Mouse (Mus musculus): ENCODE data around the gene Esrp2.

Esrp2 gene

DNA sequence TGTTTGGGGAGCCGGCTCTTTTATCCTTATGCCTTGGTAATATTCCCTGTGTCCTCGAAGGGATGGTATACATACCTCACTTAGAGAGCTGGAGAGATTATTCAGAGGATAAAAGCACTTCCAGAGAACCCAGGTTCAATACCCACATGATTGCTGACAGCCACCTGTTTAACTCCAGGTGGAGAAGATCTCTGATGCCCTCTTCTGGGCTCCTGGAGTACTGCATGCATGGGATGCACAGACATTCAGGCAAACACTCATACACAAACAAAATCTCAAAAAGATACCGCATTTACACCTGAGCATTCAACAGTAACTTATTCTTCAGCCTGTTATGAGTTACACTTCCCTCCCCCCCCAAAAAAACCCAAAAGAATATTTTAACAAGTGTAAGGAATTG lies 20.9 kb downstream of the Esrp2 start:
- DNase-seq, result peak; percentile 91

DNA sequence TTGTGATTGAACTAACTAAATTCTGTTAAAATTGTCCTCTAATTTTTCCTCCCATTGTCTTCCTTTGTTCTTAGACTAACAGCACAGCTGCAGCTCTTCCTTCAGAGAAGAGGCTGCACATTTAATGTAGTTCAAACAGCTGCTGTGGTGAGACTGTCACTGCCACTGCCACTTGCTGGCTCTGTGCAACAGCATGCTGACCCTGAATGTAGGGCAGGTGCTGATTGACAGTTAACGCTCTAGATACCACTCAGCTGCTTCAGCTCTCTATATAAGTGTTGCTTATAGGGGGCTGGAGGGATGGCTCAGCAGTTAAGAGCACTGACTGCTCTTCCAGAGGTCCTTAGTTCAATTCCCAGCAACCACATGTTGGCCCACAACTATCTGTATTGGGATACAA lies 24.3 kb downstream of the Esrp2 start:
- peak; percentile 81 for DNase-seq

DNA sequence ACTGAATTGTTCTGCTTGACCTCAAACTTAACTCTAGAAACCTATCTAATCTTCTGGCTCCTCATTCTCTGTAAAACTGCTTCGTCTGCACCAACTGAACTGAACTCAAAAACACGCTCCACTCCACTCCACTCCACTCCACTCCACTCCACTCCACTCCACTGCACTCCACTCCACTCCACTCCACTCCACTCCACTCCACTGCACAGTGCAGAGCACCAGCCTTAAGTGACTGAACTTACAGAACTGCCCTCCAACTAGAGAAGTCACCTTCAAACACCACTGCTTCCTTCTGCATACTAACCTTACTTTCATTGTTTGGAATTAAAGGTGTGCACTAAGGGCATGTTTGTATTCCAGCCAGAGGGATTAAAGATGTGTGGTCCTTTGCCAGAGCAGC lies 24.7 kb downstream of the Esrp2 start:
- DNase-seq, result peak; percentile 55

DNA sequence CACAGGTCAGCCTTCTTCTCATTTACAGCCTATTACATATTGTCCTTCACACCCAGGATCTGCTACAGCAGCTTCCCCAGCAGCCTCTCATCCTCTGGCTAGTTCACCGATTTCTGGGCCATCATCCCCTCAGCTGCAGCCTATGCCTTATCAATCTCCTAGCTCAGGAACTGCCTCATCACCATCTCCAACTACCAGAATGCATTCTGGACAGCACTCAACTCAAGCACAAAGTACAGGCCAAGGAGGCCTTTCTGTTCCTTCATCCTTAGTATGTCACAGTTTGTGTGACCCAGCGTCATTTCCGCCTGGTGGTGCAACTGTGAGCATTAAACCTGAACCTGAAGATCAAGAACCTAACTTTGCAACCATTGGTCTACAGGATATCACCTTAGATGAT lies 28.0 kb downstream of the Esrp2 start:
- DNase-seq, result peak; percentile 53

DNA sequence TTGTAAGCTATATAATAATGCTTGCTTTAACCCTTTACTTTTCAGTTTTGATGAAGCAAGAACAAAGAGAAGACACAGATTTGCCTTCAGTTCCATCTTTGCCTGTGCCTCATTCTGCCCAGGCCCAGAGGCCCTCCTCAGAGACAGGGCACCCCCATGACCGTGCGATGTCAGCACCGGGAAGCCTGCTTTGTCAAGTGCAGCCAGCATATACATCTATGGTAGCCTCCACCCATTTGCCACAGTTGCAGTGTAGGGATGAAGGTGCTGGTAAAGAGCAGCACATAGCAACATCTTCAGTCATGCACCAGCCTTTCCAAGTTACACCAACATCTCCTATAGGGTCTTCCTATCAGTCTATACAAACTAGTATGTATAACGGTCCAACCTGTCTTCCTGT lies 28.7 kb downstream of the Esrp2 start:
- DNase-seq, result peak; percentile 58

DNA sequence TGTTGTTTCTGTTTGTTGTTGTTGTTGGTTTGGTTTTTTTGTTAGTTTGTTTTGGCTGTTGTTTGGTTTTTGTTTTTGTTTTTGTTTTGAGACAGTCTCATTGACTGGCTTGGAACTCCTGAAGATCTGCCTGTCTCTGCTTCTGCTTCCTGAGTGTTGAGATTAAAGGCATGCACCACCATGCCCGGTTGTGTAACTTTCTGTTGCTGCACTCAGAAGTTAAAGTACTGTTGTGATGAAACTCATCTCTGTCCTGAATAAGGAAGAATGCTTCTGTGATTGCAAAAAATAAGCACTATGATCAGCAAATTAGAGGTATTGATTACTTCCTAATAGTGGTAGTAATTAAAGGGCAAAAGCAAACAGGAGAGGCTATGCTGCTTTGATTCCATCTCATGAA lies 30.6 kb downstream of the Esrp2 start:
- no peak for DNase-seq

DNA sequence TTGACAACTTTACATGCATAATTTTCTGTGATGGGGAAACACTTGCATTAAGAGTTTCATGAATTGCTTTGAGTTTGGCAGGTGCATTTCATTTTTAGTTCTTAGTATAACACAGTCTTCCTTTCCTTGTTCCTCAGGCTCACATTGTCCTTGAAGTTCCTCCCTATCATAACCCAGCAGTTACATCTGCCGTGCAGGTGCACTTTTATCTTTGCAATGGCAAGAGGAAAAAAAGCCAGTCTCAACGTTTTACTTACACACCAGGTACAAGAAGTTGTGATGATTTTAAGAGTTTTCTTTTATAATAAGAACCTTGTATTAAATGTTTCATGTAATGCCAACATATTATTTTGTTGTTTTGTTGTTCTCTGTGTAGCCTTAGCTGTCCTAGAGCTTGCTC lies 32.9 kb downstream of the Esrp2 start:
- peak; percentile 74 for DNase-seq

DNA sequence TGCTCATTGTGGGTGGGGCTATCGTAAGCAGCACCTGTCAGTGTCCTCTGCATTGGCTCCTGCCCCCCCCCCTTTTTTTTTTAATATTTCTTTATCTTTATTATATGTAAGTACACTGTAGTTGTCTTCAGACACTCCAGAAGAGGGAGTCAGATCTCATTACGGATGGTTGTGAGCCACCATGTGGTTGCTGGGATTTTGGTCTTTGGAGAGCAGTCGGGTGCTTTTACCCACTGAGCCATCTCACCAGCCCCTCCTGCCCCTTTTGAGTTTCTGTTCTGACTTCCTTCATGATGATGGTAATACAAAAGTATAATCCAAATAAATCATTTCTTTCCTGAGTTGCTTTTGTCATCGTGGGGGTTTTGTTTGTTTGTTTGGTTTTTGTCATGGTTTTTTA lies 34.5 kb downstream of the Esrp2 start:
- DNase-seq, result peak; percentile 65
